Mouse (Mus musculus): Measurements from ENCODE around the gene 1110008P14Rik.
A peak's percentile ranks its signal among the peaks of the same experiment; 100 is the strongest.
"Not testable (repeated sequence)": the region's sequence is repeated elsewhere in the genome, so short reads cannot be mapped to it uniquely, and the experiment has no call there.

1110008P14Rik gene

GRCm38 (mm10) chr2:32362817-32363340 lies 18.9 kb downstream of the 1110008P14Rik start:
- DNase-seq, result peak; percentile 93 to 96

GRCm38 (mm10) chr2:32362274-32362673 lies 19.5 kb downstream of the 1110008P14Rik start:
- DNase-seq, result not testable (repeated sequence)

GRCm38 (mm10) chr2:32361437-32361836 lies 20.3 kb downstream of the 1110008P14Rik start:
- DNase-seq, result peak; percentile 80 to 91

GRCm38 (mm10) chr2:32360741-32361140 lies 21.0 kb downstream of the 1110008P14Rik start:
- DNase-seq, result peak; percentile 92 to 93

- DNase-seq, result no peak
Observed at GRCm38 (mm10) chr2:32358381-32358780, 23.4 kb downstream of the 1110008P14Rik start.

GRCm38 (mm10) chr2:32357710-32358109 lies 24.0 kb downstream of the 1110008P14Rik start:
- DNase-seq, result no peak

GRCm38 (mm10) chr2:32356216-32356615 lies 25.5 kb downstream of the 1110008P14Rik start:
- DNase-seq, result no peak

GRCm38 (mm10) chr2:32354336-32354895 lies 27.3 kb downstream of the 1110008P14Rik start:
- no peak for DNase-seq

GRCm38 (mm10) chr2:32353836-32354235 lies 27.9 kb downstream of the 1110008P14Rik start:
- DNase-seq, result no peak

- DNase-seq, result peak; percentile 88 to 93
Observed at GRCm38 (mm10) chr2:32353007-32353542, 28.7 kb downstream of the 1110008P14Rik start, which contains the start of gene Dnm1. Gene Dnm1 (minus strand): TSS chr2:32353338.

- DNase-seq, result peak; percentile 13 to 19
Observed at GRCm38 (mm10) chr2:32352151-32353006, 29.4 kb downstream of the 1110008P14Rik start, which contains the start of gene Ciz1. Gene Ciz1 (plus strand): TSS chr2:32352327.

GRCm38 (mm10) chr2:32351471-32351961 lies 30.2 kb downstream of the 1110008P14Rik start:
- DNase-seq, result no peak

- peak in 1 of 2 experiments; percentile 12 for DNase-seq
Observed at GRCm38 (mm10) chr2:32350471-32351051, 31.2 kb downstream of the 1110008P14Rik start.

GRCm38 (mm10) chr2:32349625-32350255 lies 32.0 kb downstream of the 1110008P14Rik start:
- no peak for DNase-seq

GRCm38 (mm10) chr2:32348311-32348710 lies 33.4 kb downstream of the 1110008P14Rik start:
- no peak for DNase-seq

- no peak for DNase-seq
Observed at GRCm38 (mm10) chr2:32347019-32347418, 34.7 kb downstream of the 1110008P14Rik start.

GRCm38 (mm10) chr2:32344598-32345321 lies 37.0 kb downstream of the 1110008P14Rik start:
- DNase-seq, result no peak

GRCm38 (mm10) chr2:32344056-32344455 lies 37.7 kb downstream of the 1110008P14Rik start:
- no peak for DNase-seq

- DNase-seq, result no peak
Observed at GRCm38 (mm10) chr2:32343351-32343671, 38.4 kb downstream of the 1110008P14Rik start.

GRCm38 (mm10) chr2:32342539-32343350 lies 39.0 kb downstream of the 1110008P14Rik start:
- DNase-seq, result no peak

GRCm38 (mm10) chr2:32342039-32342438 lies 39.7 kb downstream of the 1110008P14Rik start:
- DNase-seq, result no peak
